Mouse (Mus musculus) cortical plate, adult 2 months (tissue): ENCODE results near the gene Tktl1. TPM values are rescaled to one million over a fixed set of nuclear protein-coding genes. Genes with fewer than 3 reads are reported as not detected.

Experiments
- H3K27ac ChIP-seq: fragments of 200-500 bp; 2 replicates; pipeline ENCODE4 v1.5.1; 2012; ENCODE audit warnings: low read length, control low read depth, inconsistent platforms; ENCODE audit not compliant: insufficient read depth
- H3K4me1 ChIP-seq: fragments of 200-500 bp; 2 replicates; pipeline ENCODE4 v1.6.1; 2011; ENCODE audit warnings: low read length; ENCODE audit not compliant: control insufficient read depth, insufficient read depth
- H3K4me3 ChIP-seq: fragments of 200-500 bp; 2 replicates; pipeline ENCODE4 v1.5.1; 2011; ENCODE audit warnings: mild to moderate bottlenecking, low read length, control low read depth; ENCODE audit not compliant: insufficient read depth
- CTCF ChIP-seq: fragments of 200-500 bp; IDR thresholded peaks from 2 replicates; pipeline ENCODE4 v1.5.1; 2011; ENCODE audit warnings: mild to moderate bottlenecking, control low read depth, low read length; ENCODE audit not compliant: insufficient read depth; ENCODE audit errors: extremely low read depth
- POLR2A ChIP-seq: fragments of 200-500 bp; IDR thresholded peaks from 2 replicates; pipeline ENCODE4 v1.6.1; 2011; ENCODE audit warnings: mild to moderate bottlenecking, low read length, control low read depth; ENCODE audit not compliant: insufficient read depth; ENCODE audit errors: extremely low read depth
- polyA plus RNA-seq: library from polyadenylated mRNA; depleted of rRNA; stranded (reverse); fragments of >200 nt; gene quantifications from 2 replicates; pipeline ENCODE4 v1.2.3, GENCODE M21; 2012

The Tktl1 gene
- polyA plus RNA-seq, 1 experiment = 0.04 TPM

DNA sequence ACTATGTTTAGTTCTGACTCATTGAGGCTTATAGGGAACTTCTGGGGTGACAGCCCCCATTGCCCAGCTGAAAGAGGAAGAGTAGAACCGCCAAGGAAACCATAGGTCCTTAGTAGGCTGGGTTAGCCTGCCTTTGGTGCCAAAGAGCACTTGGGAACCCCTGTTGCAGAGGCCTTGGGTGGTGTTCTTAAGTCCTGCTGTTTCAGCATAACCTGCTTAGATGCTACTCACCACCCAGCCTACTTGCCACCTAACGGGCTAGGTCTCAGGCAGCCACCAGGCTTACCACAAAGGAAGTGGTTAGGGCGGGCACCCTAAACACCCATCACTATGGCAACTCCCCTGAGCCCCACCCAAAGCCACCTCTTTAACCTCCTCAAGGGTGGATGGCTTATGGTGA lies 66.7 kb downstream of the Tktl1 start:
- Histone ChIP-seq H3K4me3 (no peak overlapping the region; the same call in 1 of the 2 replicates), H3K27ac (no peak overlapping the region), H3K4me1 (no peaks in the 10 kb centered on the region)
- no peak for TF ChIP-seq CTCF
- TF ChIP-seq POLR2A = no peak

- no peak for TF ChIP-seq POLR2A
- no peak for TF ChIP-seq CTCF
- no peaks in the 10 kb centered on the region for H3K4me1 ChIP-seq
- H3K27ac ChIP-seq = no peak overlapping the region
Measured at GRCm38 (mm10) chrX:74244614-74245083, 67.6 kb downstream of the Tktl1 start.

GRCm38 (mm10) chrX:74245107-74245506 lies 68.0 kb downstream of the Tktl1 start:
- Histone ChIP-seq H3K4me1 (no peaks in the 10 kb centered on the region), H3K27ac (no peak overlapping the region), H3K4me3 (peak overlapping the region; percentile 71; the same call in 1 of the 2 replicates)
- no peak for TF ChIP-seq CTCF
- no peak for TF ChIP-seq POLR2A

More at GRCm38 (mm10) chrX:74244614-74245083, 67.6 kb downstream of the Tktl1 start:
- H3K4me3 ChIP-seq = peak overlapping the region; percentile 14; the same call in 1 of the 2 replicates

DNA sequence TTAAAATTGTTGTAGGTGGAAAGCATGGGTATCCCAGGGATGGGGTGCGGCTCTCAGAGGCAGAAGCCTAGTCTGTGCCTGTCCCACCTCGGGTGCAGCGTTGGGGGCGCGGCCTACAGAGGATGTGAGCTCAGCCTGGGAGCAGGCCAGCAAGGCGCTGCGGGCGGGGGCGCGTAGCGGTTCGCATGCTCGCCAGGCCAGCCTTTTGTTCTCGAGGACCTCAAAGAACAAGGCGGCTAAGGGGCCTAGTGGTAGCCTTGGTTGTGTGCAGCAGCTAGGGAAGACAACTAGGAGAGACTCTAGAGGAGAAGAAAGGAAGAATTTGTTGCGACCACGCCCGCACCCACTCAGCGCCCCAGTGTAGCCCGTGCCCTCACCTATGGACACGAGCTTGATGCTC lies 68.6 kb downstream of the Tktl1 start:
- peak overlapping the region; percentile 79 for H3K27ac ChIP-seq
- H3K4me1 ChIP-seq = no peaks in the 10 kb centered on the region
- TF ChIP-seq POLR2A (0 out of 2 replicates have a peak, but pooled peaks have one; percentile 5), CTCF (no peak)
- H3K4me3 ChIP-seq = peak overlapping the region; percentile 71

- Histone ChIP-seq H3K4me1 (no peaks in the 10 kb centered on the region), H3K4me3 (peak overlapping the region; percentile 71), H3K27ac (peak overlapping the region; percentile 79)
- TF ChIP-seq POLR2A (peak; percentile 88), CTCF (no peak)
Measured at GRCm38 (mm10) chrX:74246213-74246681, 69.2 kb downstream of the Tktl1 start.

- H3K27ac ChIP-seq = peak overlapping the region; percentile 41; the same call in 1 of the 2 replicates
- H3K4me3 ChIP-seq = peak overlapping the region; percentile 71
- no peak for TF ChIP-seq CTCF
- no peak for TF ChIP-seq POLR2A
- H3K4me1 ChIP-seq = no peaks in the 10 kb centered on the region
Measured at GRCm38 (mm10) chrX:74246693-74247092, 69.6 kb downstream of the Tktl1 start.

DNA sequence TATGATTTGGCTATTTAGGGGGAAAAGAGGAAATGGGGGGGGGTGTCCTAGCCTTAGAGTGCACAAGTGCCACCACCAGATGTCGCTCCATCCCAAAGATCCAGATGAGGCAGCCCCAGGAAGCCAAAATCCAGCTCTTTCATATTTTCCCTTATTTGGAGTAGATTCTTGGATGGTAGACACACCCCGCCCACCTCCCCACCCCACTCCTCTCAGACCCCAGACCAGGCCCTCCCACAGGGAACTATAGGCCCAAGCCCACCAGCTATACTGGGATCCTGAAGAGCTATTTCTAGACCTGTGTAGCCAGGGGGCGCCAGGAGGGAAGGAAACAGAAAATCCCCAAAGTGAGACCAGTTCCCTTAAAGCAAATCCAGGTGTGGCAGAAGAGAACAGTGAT lies 71.6 kb downstream of the Tktl1 start:
- peak overlapping the region; percentile 32; the same call in 1 of the 2 replicates for H3K4me3 ChIP-seq
- H3K27ac ChIP-seq = no peak overlapping the region
- TF ChIP-seq CTCF = peak; percentile 37; the same call in 1 of the 2 replicates
- TF ChIP-seq POLR2A = no peak
- H3K4me1 ChIP-seq = no peaks in the 10 kb centered on the region

DNA sequence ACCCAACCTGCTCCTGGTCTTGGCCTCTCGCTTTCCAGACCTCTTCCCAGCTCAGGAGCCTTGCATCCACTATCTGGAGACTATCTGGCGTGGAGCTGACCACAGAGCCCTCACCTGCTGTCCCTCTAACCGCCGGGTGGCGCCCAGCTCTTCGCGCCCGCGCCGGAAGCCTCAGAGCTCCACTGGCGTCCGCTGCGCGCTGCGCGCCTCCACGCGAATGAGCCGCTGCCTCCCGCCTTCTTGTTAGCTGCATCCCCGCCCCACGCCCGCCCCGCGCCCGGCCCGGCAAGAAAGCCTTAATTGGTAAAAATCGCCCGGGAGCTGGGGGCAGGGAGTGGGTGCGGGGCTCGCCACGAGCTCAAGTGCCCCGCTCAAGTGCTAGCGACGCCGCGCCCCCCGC lies 72.6 kb downstream of the Tktl1 start, which contains the start of gene Flna:
TSS of gene Flna (minus strand) at position 206 of the 400 bp plus-strand sequence.
- Histone ChIP-seq H3K4me1 (no peaks in the 10 kb centered on the region), H3K4me3 (peak within 1 kb of the TSS; percentile 32), H3K27ac (peak within 1 kb of the TSS; percentile 14; the same call in 1 of the 2 replicates)
- TF ChIP-seq POLR2A (no peak), CTCF (no peak)

DNA sequence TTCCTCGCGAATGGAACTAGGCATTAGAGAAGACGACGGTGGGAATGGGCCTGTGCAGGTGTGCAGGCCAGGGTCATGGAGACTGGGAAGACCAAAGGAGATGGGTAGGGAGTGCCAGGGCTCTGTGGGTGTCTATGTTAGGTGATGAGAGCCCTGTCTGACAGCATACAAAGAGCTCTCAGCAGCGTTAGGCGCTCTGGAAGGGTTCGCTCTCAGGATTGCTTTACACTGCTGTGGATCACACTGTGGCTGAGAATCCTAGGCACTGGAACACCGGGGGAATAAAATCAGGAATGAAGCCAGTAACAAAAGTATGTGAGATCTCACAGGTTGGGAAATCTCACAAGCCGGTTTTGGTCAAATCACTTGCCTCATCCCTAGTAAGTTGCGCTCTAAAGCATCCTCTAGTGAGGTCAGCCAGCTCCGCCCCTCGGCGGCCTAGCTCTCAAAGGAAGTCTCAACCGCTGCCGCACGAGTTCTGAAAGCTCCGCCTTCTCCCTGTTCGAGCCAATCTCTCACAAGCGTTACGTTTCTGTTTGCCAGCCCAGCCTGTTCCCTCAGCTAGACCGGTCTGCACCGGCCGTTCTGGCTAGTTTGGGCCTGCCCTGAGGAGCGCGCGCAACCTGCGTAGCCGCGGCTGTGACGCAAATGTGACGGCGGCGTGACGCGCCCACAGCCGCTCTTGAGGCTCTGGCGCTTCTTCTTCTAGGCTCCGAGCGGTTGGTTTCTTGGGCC lies 77.3 kb downstream of the Tktl1 start, which contains the start of gene Emd:
TSS of gene Emd (plus strand) at position 535 of the 735 bp plus-strand sequence.
- H3K27ac ChIP-seq = peak within 1 kb of the TSS; percentile 85
- TF ChIP-seq CTCF (no peak), POLR2A (peak; percentile 75; the same call in 1 of the 2 replicates)
- no peaks in the 10 kb centered on the region for H3K4me1 ChIP-seq
- H3K4me3 ChIP-seq = peak within 1 kb of the TSS; percentile 96
